Mouse (Mus musculus): ENCODE measurements around the gene Agl. TPM values are rescaled to one million over a fixed set of nuclear protein-coding genes. Genes with fewer than 3 reads are reported as not detected.
"Not testable (repeated sequence)": the region's sequence is repeated elsewhere in the genome, so short reads cannot be mapped to it uniquely, and the experiment has no call there.

The Agl gene
- polyA plus RNA-seq, 1 experiment from 2014 or later, result 17.6 TPM

DNA sequence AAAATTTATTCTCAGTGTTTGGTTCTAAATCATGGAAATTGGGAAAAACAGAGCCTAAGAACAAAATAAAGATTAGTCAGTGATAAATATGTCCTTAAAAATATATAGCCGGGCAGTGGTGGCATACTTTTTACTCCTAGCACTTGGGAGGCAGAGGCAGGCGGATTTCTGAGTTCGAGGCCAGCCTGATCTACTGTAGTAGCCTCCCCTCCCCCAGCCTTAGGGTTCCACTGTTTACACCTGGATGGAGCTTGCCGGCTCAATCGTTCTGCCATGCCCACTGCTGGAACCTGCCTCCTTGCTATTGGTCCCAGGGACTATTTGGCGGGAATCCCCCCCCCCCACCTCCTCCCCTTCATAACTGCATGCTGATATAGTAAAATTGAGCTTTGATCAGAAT, 2.4 kb upstream of the Agl start:
- WGBS, result 90% methylated on average over 6 of the region's 6 CpGs

DNA sequence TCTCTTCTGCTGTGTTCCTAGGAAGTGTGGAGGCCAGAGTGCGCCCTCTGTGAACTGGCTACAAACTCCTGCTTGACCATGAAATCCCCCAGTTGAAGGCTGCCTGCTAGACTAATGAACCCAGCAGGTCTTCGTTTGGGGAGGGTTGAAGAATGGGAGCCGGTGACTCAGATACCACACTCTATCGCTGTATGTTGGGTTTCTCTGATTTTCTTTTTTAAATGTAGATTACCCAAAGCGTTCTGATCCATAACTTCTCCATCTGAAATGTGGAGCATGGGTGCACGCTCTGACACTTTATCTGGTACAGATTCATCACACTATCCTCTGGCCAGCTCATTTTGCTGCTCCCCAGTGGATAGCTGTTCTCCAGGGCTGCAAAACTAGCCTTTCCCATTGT, 1.3 kb upstream of the Agl start:
- Histone ChIP-seq H3K27ac (no peak overlapping the region), H3K4me1 (peaks cover 25% of the 10 kb centered on the region), H3K4me3 (no peak overlapping the region), H3K4me2 (no peak overlapping the region), H3K36me3 (replicated peaks) (no peaks in the 10 kb centered on the region), H3K27me3 (replicated peaks) (no peaks in the 10 kb centered on the region), H3K9ac (no peak overlapping the region), H3K9me3 (no peaks in the 10 kb centered on the region)
- WGBS, result 93% methylated on average over 6 of the region's 6 CpGs
- ATAC-seq (replicated peaks), result no peak

More for the DNA sequence above, 2.4 kb upstream of the Agl start:
- H3K4me2 ChIP-seq; H3K27me3 ChIP-seq (replicated peaks); H3K9ac ChIP-seq; H3K9me3 ChIP-seq; H3K36me3 ChIP-seq (replicated peaks); ATAC-seq (replicated peaks); H3K27ac ChIP-seq; H3K4me3 ChIP-seq: not testable (repeated sequence)
- H3K4me1 ChIP-seq, result peaks cover 24% of the 10 kb centered on the region

DNA sequence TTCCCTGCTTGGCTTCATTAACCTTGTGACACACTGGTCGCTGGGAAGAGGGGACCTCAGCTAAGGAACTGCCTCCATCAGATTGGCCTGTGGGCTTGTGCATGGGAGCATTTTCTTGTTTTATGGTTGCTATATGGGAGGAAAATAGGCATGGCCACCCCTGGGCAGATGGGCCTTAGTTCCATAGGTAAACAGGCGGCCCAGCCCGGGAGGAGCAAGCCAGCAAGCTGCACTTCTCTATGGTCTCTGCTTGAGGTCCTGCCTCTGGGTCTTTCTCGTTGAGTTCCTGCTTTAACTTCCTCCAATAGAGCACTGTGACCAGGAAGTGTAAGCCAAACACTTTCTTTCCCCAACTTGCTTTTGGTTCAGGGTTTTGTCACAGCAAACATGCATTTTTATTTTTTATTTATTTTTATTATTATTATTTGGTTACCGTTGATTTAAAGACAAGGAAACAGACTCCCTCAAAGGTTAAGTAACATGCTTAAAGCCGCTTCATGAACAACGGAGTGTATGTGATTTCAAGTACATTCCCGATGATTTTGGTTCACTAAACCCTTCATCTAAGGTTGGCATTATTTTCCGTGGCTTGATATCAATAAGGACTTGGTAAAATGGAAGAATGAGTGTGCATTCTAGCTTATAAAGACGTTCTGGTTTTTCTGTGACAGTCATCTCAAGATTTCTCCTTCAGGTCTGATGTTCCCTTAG, 696 bp upstream of the Agl start:
- ATAC-seq (replicated peaks), result peak; percentile 73
- 67% methylated on average over 10 of the region's 10 CpGs for WGBS
- H3K9ac ChIP-seq, result peak overlapping the region; percentile 52

DNA sequence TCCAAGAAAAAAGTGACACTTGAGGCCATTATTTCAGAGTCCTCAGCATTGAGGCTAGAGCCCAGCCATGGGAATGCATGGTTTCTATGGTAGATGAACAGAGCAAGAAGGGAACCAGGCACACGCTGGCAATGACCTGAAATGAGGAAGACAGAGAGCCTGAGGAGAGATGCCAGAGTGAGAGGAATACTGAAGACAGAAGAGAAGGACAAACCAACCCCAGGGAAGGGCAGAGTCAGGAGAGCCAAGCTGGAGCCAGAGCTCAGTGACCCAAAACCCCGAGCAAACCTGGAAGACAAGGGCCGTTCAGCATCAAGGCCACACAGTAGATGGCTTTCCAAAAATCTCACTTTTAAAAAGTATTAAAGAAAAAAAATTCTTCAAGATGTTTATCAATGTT, 2.1 kb downstream of the Agl start:
- Histone ChIP-seq H3K4me1 (peaks cover 25% of the 10 kb centered on the region), H3K4me3 (no peak overlapping the region), H3K9me3 (no peaks in the 10 kb centered on the region), H3K27me3 (replicated peaks) (no peaks in the 10 kb centered on the region), H3K36me3 (replicated peaks) (no peaks in the 10 kb centered on the region), H3K27ac (no peak overlapping the region), H3K9ac (no peak overlapping the region), H3K4me2 (no peak overlapping the region)
- WGBS, result 84% methylated on average over 3 of the region's 3 CpGs
- no peak for ATAC-seq (replicated peaks)

More for the DNA sequence above, 696 bp upstream of the Agl start:
- Histone ChIP-seq H3K36me3 (replicated peaks) (no peaks in the 10 kb centered on the region), H3K27me3 (replicated peaks) (no peaks in the 10 kb centered on the region), H3K4me2 (peak overlapping the region; percentile 64), H3K27ac (peak overlapping the region; percentile 91), H3K4me1 (peaks cover 25% of the 10 kb centered on the region), H3K9me3 (no peaks in the 10 kb centered on the region), H3K4me3 (peak overlapping the region; percentile 77)

DNA sequence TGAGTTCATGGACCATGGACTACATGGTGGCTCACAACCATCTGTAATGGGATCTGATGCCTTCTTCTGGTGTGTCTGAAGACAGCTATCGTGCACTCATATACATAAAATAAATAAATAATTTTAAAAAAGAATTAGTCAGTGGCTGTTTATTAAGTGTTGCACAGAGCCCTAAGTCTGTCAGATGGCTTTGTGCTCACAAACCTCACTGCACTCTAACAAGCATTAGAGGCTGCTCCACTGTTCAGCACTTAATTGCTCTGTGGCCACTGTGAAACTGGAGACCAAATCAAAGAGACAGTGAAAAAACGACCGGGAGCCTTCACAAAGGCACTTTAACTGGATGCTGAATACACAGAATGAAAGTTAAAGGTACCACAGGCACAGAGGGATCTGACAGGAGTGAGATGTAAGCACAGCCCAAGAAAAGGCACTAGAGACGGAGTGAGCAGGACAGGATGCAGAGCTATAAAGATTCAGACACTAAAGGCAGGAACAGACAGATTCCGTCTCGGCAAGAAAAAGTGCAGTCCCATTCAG, 3.1 kb downstream of the Agl start:
- Histone ChIP-seq H3K4me1 (peaks cover 25% of the 10 kb centered on the region), H3K4me2 (no peak overlapping the region), H3K9ac (peak overlapping the region; percentile 3; the same call in 1 of the 2 replicates), H3K27me3 (replicated peaks) (no peaks in the 10 kb centered on the region), H3K4me3 (no peak overlapping the region), H3K27ac (no peak overlapping the region), H3K36me3 (replicated peaks) (no peaks in the 10 kb centered on the region), H3K9me3 (no peaks in the 10 kb centered on the region)
- ATAC-seq (replicated peaks), result no peak
- 59% methylated on average over 6 of the region's 6 CpGs for WGBS

DNA sequence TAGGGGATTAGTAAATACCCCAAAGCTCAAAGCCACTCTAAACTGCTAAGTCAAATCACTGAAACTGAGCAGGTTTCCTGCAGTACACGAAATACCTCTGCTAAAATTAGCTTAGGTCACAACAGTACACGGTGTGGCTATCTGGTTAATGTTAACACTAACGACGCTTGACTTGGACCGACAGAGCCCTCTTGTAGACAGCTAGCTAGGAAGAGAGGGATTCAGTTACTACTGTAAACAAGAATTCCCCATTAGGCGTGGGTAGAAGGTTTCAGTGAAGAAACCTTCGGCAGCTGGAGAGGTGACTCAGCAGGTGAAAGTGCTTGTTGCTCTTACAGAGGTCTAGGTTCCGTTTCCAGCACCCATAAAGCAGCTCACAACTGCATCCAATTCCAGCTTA, 6.2 kb downstream of the Agl start:
- no peak for ATAC-seq (replicated peaks)
- no peaks in the 10 kb centered on the region for H3K27me3 ChIP-seq (replicated peaks)
- H3K9ac ChIP-seq, result no peak overlapping the region
- H3K4me1 ChIP-seq, result peaks cover 10% of the 10 kb centered on the region
- no peak overlapping the region for H3K27ac ChIP-seq
- 0 out of 2 replicates have a peak, but pooled peaks cover 2% of the 10 kb centered on the region for H3K36me3 ChIP-seq (replicated peaks)
- 85% methylated on average over 8 of the region's 8 CpGs for WGBS
- no peak overlapping the region for H3K4me3 ChIP-seq
- no peaks in the 10 kb centered on the region for H3K9me3 ChIP-seq
- H3K4me2 ChIP-seq, result no peak overlapping the region

DNA sequence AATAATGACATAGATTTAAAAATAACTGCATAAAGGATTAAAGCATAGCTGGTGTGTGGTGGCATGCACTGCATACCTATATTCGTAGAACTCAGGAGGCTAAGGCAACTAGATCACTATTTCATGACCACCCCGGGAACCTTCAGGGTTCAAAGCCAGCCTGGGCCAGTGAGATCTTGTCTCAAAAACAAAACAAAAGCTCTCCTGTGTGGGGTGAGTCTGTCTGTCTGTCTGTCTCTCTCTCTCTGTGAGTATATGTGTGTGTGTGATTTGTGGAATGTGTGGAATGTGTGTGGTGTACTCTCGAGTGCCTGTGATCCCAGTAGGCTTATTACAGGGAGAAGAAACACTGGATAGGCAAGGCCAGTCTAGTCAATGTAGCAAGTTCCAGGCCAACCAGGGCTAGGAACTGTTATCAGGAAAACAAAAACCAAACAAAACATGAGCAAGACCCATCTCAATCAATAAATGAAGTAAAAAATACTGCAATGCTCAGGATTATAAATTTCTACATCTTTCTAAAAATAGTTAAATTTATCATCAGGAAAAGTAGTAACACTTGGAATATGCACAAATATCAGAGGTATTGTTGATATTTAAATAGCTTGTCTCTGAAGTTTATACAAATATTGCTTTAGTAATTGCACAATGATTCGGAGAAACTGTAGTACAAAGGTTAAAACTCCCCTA, 9.0 kb downstream of the Agl start:
- Histone ChIP-seq H3K27ac (no peak overlapping the region), H3K27me3 (replicated peaks) (no peaks in the 10 kb centered on the region), H3K4me1 (no peaks in the 10 kb centered on the region), H3K4me2 (no peak overlapping the region), H3K9me3 (no peaks in the 10 kb centered on the region), H3K9ac (no peak overlapping the region), H3K36me3 (replicated peaks) (0 out of 2 replicates have a peak, but pooled peaks cover 2% of the 10 kb centered on the region), H3K4me3 (no peak overlapping the region)
- ATAC-seq (replicated peaks), result no peak
- WGBS, result 84% methylated on average over 4 of the region's 4 CpGs

DNA sequence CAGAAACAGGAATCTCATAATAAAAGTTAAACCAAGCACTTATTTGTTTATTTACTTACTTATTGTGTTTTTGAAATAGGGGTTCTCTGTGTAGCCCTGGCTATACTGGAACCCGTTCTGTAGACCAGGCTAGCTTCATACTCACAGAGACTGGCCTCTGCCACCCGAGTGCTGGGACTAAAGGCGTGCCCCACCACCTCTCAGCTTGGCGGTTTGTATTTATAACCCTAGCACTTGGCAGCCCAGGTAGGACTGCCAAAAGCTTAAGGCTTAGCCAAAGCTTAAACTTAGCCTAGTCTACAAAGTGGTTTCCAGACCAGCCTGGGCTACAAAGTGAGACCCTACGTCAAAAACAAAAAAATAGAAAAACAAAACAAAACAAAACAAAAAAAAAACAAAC, 19.1 kb downstream of the Agl start:
- Histone ChIP-seq H3K36me3 (replicated peaks) (peaks cover 45% of the 10 kb centered on the region), H3K9me3 (no peaks in the 10 kb centered on the region), H3K9ac (no peak overlapping the region), H3K27ac (no peak overlapping the region), H3K4me3 (no peak overlapping the region), H3K4me2 (no peak overlapping the region), H3K4me1 (no peaks in the 10 kb centered on the region), H3K27me3 (replicated peaks) (no peaks in the 10 kb centered on the region)
- ATAC-seq (replicated peaks), result no peak
- 91% methylated on average over 5 of the region's 5 CpGs for WGBS

DNA sequence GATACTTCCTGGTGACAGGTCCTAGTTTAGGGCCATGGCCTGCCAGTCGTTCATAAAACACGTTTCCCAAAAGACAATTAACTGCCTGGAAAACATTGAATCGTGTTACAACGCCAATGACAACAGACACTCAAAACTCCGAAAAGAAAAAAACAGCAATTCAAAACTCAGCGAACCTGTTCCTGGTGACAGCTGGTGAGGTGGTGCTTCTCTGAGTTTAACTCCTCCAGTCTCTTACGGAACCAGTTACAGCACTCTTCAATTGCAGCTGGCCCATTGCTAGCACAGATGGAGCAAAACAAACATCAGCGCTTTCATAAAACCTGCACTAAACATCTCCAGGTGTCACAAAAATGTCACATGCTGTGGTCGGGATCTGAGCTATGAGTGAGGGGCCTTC, 21.4 kb downstream of the Agl start:
- H3K36me3 ChIP-seq (replicated peaks), result peaks cover 51% of the 10 kb centered on the region
- 91% methylated on average over 9 of the region's 9 CpGs for WGBS
- no peak overlapping the region for H3K4me2 ChIP-seq
- H3K27ac ChIP-seq, result no peak overlapping the region
- no peak overlapping the region for H3K9ac ChIP-seq
- no peak overlapping the region for H3K4me3 ChIP-seq
- no peaks in the 10 kb centered on the region for H3K27me3 ChIP-seq (replicated peaks)
- no peak for ATAC-seq (replicated peaks)
- no peaks in the 10 kb centered on the region for H3K4me1 ChIP-seq
- H3K9me3 ChIP-seq, result no peaks in the 10 kb centered on the region

DNA sequence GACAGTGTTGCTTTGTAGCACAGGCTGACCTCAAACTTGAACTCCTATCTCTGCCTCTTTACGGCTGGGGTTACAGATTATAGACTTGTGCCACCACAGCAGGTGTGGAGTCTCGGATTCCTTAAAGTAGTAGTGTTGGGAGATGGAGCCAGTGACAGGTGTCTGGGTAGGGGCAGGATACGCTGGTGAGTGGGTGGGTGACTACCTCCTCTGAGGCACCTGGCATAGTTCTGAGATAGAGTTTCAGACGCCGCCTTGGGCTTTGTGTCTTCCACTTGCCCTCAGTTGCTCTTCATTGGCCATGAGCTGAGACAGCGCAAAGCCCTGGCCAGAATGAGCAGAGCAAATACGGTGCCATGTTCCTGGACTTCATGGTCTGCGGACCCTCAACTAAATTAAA, 22.1 kb downstream of the Agl start:
- H3K4me2 ChIP-seq, result no peak overlapping the region
- no peak overlapping the region for H3K4me3 ChIP-seq
- H3K9ac ChIP-seq, result no peak overlapping the region
- no peak overlapping the region for H3K27ac ChIP-seq
- H3K4me1 ChIP-seq, result no peaks in the 10 kb centered on the region
- H3K9me3 ChIP-seq, result no peaks in the 10 kb centered on the region
- 95% methylated on average over 8 of the region's 8 CpGs for WGBS
- H3K36me3 ChIP-seq (replicated peaks), result peaks cover 52% of the 10 kb centered on the region
- no peaks in the 10 kb centered on the region for H3K27me3 ChIP-seq (replicated peaks)
- ATAC-seq (replicated peaks), result no peak

DNA sequence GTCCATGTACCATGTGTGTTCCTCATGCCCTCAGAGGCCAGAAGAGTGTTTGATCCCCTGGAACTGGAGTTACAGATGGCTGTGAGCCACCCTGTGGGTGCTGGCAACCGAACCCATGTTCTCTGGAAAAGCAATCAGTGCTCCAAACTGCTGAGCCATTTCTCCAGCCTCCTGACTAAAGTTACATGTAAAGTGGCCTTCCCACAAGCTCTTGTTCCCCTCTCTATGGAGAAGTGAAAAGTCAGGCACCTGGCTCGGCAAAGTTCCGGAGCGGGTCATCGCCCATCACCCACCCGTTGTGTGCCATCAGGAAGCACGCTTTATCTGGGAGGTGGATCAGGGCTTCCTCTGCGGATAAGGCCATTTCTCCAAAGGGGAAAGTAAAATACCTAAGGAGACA, 23.2 kb downstream of the Agl start:
- Histone ChIP-seq H3K36me3 (replicated peaks) (peaks cover 48% of the 10 kb centered on the region), H3K9ac (no peak overlapping the region), H3K4me3 (no peak overlapping the region), H3K27ac (no peak overlapping the region), H3K4me2 (no peak overlapping the region), H3K27me3 (replicated peaks) (no peaks in the 10 kb centered on the region), H3K9me3 (no peaks in the 10 kb centered on the region), H3K4me1 (no peaks in the 10 kb centered on the region)
- WGBS, result 93% methylated on average over 8 of the region's 8 CpGs
- no peak for ATAC-seq (replicated peaks)

DNA sequence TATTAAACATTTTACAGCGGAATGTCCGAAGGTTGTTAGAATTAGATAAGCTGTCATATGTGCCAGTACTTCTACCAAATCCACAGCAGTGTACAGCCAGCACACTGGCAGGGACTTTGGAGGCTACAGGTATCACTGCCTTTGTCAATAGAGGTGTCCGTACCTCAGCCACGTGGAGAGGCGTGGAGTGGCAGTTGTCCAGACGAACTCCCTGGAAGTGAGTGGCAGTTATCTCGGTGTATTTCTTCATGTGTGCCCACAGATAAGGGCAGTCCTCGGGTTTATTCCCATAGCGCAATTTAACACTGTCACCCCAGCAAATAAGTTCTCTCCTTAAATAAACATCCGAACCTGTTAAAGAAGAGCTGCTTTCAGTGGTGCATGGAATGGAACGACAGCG, 23.7 kb downstream of the Agl start:
- Histone ChIP-seq H3K4me1 (no peaks in the 10 kb centered on the region), H3K27me3 (replicated peaks) (no peaks in the 10 kb centered on the region), H3K4me3 (no peak overlapping the region), H3K36me3 (replicated peaks) (peaks cover 45% of the 10 kb centered on the region), H3K4me2 (no peak overlapping the region), H3K9ac (no peak overlapping the region), H3K27ac (no peak overlapping the region), H3K9me3 (no peaks in the 10 kb centered on the region)
- no peak for ATAC-seq (replicated peaks)
- WGBS, result 92% methylated on average over 12 of the region's 12 CpGs

DNA sequence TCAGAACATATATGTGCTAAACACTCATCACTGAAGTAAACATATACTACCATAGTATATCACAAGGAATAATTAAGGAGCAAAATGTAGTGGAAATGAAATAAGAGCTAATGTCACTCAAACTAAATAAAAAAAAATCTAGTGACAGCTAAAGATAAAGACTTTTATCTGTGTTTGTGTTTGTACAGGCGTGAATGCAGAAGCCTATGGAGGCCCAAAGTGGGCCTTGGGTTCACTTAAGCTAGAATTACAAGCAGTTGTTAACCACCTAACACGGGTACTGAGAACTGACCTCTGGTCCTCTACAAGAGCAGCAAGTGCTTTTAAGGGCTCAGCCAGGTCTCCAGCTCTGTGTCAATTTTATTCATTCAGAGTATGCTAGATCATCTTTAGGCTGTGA, 31.0 kb downstream of the Agl start:
- H3K4me2 ChIP-seq, result no peak overlapping the region
- H3K4me1 ChIP-seq, result no peaks in the 10 kb centered on the region
- no peak overlapping the region for H3K9ac ChIP-seq
- ATAC-seq (replicated peaks), result no peak
- H3K27ac ChIP-seq, result no peak overlapping the region
- no peak overlapping the region for H3K4me3 ChIP-seq
- peaks cover 46% of the 10 kb centered on the region for H3K36me3 ChIP-seq (replicated peaks)
- no peaks in the 10 kb centered on the region for H3K9me3 ChIP-seq
- 88% methylated on average over 2 of the region's 2 CpGs for WGBS
- H3K27me3 ChIP-seq (replicated peaks), result no peaks in the 10 kb centered on the region

Data from midbrain, embryonic 15.5 days (tissue).